Mouse (Mus musculus): ENCODE data around the gene Irf2.
A peak's percentile ranks its signal among the peaks of the same experiment; 100 is the strongest.

Irf2 gene

DNA sequence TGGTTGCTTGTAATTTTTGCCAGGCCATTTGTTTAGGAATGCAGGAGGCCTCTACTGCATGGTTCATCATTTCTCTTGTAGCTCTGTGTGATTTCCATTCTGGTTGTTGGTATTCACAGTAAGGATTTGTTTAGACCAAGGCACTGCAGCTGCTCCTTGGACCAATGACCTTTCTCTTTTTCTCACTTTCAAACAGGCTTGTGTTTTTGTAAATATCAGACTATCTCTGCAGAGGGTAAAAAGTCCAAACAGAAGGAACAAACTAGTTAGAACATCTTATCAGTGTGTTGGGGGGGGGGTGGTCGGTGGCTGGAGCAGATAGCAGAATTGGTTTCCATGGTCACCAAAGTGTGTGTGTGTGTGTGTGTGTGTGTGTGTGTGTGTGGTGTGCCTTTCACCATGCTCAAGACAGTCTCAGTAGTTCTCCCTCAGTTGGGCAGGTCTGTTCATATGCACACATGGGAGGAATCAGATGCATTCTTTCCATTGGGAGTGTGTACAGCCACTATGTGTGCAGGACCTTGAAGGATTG is 61.7 kb downstream of the Irf2 start:
- no peak for DNase-seq (ENCODE audit: low spot score)

DNA sequence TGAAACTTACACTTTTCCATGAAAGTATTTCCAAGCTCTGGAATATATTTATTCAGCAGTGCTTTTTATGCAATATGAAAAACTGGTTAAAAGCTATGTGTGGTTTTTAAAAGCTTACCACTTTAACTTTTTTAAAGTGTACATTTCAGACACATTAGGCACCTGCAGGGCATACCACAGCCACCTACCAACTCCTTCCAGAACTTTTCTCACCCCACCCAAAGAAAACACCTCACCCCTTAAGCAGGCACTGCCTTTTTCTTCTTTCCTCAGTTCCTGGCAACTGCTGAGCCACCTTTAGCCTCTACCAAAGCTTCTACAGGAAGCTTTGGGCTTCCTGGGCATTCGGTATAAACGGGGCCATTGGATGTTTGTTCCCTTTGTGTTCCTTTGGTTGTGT is 62.5 kb downstream of the Irf2 start:
- DNase-seq (ENCODE audit: low spot score), result no peak

DNA sequence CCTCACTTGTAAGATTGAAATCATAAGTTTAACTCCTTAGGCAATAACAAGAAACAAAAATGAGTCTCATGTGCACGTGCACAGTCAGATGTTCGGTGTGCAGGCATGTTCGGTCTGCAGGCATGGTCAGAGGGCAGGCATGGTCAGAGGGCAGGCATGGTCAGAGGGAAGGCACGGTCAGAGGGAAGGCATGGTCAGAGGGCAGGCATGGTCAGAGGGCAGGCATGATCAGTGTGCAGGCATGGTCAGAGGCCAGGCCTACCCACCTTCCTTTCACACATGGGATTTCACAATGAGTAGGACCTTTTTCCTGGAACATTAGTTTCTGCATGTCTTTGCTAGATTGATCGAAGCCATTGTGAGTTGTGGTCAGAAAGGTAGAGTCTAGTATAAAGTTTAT is 65.2 kb downstream of the Irf2 start:
- DNase-seq (ENCODE audit: low spot score), result no peak

DNA sequence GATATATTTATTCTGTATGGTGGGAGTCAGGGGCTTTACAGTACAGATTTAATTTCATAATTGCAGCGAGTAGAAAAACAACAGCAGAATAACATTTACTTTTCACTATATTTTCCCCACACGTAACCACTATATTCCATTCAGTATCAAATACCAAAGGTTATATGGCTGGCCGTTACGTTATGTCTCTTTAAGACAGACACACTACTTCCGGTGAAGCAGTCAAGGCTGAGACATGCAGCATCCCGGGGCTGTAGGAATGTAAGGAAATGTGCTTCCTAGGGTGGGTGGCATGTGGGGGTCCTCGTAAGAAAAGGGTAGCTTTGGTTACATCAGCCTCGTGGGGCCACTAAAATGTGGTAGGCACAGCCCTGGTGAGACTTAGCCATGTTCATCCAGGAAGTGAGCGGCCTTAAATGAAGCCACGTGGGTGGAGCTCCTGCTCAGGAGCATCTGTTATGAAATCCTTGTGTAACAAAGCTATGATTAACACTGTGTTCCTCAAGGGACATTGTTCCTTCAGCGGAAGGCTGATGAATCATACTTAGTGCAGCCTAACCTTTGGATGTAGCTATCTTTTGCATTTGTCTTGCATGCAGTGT is 71.6 kb downstream of the Irf2 start:
- no peak for DNase-seq (ENCODE audit: low spot score)

DNA sequence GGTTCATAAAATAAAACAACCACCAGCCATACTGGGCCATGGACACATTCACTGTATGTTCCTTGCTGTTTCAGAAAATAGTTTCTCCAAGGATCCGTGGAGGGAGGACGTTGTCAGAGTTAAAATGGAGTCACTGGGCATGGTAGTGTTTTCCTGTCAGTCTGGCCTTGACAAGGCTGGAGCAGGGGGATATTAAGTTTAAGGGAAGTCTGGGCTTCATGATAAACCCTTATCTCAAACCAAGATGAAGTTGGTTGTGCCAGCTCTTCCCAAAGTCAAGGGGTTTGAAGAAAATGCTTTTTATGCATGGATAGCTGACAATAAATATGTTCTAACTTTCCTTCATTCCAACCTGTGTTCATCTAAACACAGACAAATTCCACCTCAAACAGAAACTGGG is 72.4 kb downstream of the Irf2 start:
- DNase-seq (ENCODE audit: low spot score), result no peak

DNA sequence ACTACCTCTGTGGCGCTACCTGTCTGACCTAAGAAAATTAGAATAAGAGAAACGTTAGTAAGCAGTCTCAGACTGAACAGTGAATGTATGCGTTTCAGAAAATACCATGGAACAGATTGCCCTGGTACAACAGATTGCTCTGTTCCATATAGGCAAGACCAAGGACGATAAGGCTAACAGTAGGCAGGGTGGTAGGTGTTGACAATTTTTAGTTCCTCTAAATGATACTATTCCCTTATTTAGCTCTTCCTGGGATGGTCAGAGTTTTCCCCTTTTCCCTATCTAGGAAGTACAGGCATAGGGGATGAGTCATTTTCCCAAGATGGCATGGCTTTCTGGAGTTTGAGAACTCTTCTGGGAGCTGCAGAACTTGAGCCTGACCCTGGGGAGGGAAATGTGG is 73.4 kb downstream of the Irf2 start:
- no peak for DNase-seq (ENCODE audit: low spot score)

DNA sequence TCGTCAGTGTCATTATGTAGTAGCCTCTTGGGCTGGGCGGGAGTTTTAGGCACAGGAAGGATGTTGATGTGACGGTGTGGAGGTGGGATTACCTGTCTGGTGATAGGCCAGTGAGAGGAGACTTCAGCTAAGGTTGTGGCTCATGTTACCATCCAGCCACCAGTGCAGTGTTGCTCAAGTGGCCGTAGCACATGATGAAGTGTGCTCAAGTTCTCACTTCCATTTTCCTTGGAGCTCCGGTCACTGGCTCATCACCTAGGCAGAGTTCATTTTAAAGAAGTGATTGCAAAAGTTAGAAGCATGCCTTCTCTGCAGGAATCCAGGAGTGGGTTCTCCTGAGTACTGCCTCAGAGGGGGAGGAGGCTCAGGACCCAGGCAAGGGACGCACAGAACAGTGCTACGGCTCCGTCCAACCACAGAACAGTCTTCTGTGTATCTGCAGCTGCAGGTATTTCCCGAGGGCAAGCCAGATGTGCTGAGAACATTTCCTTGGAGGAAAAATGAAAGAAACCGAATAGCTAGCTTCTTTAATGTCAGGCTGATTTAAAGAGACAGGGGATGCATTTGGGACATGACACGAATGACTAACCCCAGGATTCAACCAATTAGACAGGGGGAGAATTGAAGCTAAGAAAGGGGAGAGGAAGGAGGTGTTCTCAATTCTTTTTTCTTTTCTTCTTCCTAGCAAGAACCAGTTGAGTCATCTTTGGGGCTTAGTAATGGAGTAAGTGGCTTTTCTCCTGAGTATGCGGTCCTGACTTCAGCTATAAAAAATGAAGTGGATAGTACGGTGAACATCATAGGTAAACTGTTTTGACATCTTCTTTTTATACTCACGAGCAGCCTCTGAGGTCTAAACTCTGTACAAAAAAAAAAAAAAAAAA is 78.8 kb downstream of the Irf2 start:
- no peak for DNase-seq (ENCODE audit: low spot score)

DNA sequence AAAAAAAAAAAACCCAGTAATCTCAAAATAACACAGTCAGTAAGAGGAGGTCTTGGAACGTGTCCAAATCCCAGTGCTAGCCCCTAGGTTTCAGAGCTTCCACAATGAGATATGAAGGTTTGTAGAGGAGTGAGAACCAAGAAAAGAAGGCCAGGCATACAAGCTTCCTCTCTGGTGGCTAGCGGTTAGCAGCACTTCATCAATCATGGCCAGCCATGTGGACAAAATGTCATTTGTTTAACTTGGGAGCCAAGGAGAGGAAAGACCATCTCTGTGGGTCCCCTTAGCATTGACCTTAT is 79.4 kb downstream of the Irf2 start:
- no peak for DNase-seq (ENCODE audit: low spot score)

DNA sequence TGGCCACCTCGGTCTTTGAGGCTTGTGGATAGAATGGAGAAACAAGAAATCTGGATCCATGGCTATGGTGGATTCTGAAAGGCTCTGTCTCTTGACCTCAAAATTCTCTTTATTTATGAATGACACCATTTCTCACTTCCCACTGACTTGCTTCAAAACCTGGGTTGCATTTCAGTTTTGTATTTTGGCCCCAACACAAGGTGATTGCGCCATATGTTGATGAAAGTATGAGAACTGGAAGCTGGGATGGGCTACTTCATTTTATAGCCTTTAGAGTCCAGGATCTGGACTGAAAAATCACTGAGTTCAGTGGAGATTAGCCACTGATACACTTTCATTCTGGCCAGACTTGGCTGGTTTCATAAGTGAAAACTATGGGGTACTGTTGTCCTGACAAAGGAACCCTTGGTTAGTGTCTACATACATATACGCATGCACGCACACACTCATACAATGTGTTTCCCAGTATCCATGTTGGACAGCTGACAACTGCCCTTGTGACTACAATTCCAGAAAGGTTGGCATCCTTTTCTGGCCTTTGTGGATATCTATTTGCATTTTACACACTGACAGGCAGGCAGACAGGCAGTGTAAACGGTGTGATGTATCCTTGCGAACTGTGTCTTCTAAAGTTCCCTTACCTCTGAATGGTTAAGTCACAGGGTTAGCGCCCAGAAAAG is 89.3 kb downstream of the Irf2 start:
- DNase-seq (ENCODE audit: low spot score), result no peak

DNA sequence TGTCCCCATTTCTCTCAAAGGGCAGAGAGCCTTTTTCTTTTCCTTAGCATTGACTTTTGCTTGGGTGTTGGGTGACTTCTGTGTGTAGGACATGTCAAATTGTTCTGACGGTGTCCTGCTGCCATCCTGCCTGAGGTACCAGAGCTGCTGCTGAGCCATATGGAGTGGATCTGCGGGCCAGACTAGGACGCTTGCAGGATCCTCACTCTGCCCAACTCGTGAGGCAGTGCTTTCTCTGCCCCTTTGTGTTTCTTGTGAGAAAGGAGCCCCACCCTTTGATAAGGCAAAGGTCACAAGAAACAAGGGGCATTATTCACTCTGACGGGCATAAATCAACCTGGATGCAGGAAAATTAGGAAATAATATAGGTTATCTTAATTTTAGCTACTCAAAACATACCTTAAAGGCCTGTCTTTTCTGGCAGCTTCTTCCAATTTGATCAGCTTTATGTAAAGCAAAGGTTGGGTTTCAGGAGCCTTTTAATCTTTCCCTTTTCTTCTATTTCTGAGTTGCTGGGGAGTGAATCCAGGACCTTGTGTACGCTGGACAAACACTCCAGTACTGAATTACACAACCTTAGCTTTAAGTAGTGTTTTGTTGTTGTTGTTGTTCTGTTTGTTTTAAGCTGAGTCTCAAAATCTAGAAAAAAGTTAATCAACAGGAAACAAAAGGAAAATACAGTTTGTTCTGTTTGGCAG is 90.0 kb downstream of the Irf2 start:
- DNase-seq (ENCODE audit: low spot score), result no peak

DNA sequence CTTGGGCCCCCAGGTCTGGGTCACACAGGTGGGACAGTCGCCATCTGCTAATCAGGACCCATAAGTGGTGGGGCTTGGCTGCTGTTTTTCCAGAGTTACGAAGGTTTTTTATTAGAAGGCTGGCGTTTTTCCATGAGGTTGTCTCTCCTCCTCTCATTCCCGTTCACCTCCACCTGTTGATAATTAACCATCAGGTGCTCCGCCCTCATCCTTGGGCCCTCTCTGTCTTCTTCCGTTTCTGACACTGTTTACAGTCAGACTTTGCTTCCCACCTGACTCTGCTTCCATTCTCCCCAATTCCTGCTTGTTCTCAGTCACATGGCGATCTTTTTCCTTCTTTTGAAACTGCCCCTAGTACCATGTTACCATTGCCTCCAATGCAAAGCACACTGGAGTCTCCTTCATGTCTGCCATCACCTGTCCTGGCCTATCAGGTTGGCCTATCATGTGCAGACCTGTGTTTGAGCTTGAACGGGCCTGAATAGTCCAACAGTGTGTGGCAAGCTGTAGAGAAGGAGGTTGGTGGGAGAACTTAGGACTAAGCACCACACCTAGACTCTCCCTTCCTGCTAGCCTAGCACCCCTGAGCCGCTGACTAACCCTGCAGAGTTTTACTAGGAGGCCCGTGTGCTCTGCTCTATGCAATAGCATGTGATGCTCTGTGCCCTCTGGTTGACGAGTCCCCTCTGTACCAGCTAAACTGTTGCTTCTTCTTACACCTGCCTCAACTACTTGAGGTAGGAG is 90.8 kb downstream of the Irf2 start:
- no peak for DNase-seq (ENCODE audit: low spot score)

DNA sequence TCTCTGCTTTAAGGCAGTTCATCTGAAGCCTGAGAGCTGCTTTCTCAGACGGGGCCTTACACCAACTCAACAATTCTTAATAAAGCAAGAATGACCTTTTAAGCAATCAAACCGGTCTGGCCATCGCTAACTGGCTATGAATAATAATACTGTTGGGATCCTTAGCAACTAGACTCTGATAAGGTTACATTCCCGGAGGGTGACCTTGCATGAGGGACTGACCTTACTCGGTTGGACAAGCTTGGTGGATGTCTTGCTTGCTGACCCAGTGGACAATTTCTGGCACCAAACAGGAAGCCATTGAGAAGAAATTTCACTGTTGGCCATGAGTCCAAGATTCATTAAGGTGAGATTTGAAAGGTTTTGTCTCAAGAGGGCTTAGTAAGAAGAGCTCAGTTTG is 92.4 kb downstream of the Irf2 start:
- no peak for DNase-seq (ENCODE audit: low spot score)

DNA sequence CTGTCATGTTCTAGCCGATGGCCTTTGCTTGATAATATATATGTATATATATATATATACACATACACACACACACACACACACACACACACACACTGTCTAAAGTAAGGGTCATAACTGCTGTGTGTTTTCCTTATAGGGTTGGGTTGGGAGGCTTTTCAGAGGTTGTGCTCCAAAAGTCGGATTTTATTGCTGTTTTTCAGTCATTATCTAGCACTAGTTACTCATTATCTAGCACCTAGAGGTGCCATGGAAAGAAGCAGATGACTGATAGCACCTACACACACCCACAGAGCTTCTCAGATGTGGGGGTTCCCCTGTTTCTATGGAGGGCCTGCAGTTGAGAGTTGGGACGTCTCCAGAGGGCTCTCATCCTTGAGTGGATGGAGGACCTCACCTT is 92.9 kb downstream of the Irf2 start:
- DNase-seq (ENCODE audit: low spot score), result no peak

DNA sequence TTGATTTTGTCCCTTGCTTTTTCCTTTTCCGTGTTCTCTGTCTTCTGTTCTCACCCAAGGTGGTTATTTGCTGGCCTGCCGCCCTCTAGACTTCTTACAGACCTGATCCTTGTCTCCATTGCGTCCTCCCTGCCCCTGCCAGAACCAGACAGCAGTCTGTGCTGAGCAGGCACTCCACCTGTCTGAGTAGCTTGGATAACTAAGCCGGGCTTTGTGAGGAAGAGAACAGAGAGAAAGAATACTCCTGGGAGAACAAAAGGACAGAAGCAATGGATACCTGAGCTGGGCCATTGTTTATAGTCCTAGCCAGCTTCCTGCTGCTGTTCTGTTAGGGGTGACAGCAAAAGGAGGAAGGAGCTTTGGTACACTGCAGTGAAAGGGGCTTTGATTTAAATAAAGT is 94.2 kb downstream of the Irf2 start:
- no peak for DNase-seq (ENCODE audit: low spot score)

DNA sequence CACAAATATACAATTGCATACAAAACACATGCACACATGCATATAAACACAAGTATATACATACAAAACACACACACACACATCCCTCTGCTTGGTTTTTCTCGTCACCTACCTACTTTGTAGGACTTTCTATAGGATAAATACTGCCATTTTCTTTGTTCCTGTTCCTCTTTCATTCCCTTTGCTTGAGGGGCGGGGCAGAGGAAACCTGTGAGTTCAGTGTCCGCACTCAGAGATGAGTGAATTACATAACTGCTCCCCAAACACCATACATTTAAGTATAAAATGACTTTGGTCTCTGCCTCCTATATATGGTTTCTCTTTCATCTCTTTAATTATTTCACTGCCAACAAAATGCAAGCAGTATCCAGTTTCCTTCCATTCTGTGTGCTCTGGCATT is 94.9 kb downstream of the Irf2 start:
- no peak for DNase-seq (ENCODE audit: low spot score)

DNA sequence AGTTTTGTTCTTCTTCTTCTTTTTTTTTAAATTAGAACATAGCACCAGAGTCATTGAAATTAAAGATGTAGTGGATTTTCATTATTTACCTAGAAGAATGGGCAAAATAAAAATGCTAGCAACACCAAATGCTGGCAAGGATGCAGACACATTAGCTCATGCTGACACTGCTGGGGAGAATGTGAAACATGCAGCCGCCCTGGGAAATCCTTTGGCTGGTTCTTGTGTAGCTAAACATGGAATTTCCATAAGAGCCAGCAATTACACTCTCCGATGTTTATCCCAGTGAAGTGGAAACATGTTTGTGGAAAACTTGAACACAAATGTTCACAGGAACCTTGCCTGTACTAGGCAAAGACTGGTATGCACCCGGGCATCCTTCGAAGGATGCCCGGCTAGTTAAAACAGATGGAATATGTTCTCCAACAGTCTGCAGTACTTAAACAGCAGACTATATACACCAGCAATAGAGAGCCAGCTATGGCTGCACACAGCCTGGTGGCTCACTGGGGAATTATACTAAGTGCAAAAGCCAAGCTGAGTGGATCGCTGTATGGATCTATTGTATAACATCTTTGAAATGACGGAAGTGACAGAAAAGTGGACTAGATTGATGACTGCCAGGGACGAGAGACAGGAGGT is 96.6 kb downstream of the Irf2 start:
- DNase-seq (ENCODE audit: low spot score), result no peak

DNA sequence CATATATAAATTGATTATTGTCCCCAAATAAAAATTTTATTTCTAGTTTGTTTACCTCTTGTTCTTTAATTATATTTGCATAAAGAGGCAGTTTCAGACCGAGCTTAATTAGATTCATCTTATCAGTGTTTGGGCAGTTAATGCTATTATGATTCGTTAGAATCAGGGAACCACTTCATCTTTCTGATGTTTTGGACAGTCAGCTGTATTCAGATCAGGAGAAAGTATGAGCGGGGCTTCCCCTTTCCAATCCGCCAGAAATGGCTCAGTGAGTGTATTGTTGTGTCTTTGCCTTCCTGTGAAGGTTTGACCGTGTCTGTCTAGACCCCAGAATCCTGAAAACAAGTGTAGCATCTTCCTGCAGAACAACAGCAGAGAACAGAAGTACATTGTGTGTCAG is 97.4 kb downstream of the Irf2 start:
- DNase-seq (ENCODE audit: low spot score), result no peak

DNA sequence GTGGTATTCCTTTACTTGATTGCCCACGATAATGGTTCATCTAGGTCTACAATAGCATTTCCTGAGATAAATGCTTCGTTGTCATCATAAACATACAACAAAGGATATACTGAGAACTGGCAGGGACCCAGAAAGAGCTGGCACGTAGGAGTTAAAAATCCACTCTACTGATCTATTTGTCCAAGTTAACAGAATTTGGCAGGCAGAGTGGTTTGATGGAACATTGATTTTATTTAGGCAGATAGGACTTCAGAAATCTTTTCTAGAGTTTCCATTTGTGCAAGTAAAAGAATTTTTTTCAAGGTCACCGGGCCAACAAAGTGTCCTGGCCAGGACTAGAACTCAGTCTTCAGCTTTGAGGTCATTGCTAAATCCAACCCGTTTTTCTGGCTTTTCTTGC is 98.5 kb downstream of the Irf2 start:
- DNase-seq (ENCODE audit: low spot score), result no peak

DNA sequence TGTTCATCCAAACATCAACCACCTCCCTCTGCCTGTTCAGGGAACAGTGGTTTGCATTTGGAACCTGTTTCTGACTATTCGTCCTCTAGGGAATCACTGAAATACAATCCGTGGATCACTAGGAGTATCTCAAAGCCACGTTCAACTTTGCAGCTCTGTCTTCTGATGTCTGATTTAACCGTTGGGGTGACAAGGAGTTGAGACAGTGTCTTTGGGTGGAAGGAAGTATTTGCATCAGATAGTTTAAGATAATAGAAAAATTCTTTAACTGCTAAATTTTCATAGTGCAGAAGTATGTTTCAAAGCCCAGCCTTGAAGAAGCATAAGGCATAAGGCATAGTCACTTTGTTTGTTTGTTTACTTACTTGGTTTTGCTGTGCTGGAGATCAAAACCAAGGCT is 100.9 kb downstream of the Irf2 start:
- DNase-seq (ENCODE audit: low spot score), result no peak

DNA sequence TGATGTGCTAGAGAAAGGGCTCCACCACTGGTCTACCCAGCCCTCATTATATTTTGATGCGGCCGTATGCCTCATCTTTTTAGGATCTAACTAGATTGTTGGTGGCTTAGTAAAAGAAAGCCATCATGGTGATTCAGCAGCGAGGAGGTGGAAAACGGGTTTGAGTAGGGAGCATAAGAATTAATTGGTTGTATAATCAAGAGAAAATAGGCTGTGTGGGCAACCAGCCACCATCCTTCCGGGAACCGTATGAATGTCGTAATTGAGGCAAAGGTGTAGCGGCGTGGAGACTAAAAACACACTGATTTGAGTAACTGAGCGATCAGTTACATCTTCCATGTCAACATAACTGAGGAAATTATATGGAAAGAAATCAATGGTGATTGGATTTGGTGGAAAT is 101.3 kb downstream of the Irf2 start:
- DNase-seq (ENCODE audit: low spot score), result no peak

DNA sequence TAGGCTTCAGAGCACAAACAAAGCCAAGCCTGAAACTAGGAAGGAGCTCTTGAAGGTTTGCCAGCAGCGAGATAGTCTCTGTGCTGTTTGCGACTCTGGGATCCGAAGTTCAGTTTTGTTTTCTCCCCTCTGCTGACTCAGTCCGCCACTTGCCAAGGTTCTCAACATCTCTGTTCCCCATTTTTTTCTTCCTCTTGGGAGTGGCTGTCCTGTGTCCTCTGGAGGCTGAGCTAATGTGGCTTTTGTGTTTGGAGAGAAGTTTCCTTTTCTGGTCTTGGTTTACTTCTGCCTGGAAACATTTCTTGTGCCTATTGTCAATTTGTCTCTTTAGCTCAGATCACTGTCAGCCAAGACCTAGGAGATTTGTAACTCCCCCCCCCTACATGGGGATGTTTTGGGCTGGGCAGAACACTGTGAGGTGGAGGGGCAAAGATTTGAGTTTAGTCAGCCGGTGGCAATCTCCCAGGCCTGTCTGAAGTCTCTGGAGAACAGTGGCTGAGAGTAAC is 103.2 kb downstream of the Irf2 start:
- peak; percentile 12 for DNase-seq (ENCODE audit: low spot score)
